ENCODE assay signal across 16 mouse cellular contexts in genomic region chr3:37365144-37365543, GRCm38 (mm10). TPM values are rescaled to one million over a fixed set of nuclear protein-coding genes. Genes with fewer than 3 reads are reported as not detected.
"Had no signal": no experiment of that assay in that cellular context is flagged by ENCODE, and none has a peak within 500 bp of the region (broad histone marks: within the 10 kb centered on the region; RNA-seq: fewer than 3 reads in every experiment).

No protein-coding gene starts in this region.

- H3K9me3 ChIP-seq: limb, embryonic 15.5 days; liver, embryonic 12.5 days; midbrain, embryonic 12.5 days; neural tube, embryonic 13.5 days had no signal

- ATAC-seq: liver, embryonic 12.5 days; midbrain, embryonic 16.5 days had no signal

- DNase-seq: kidney, adult 8-10 months; kidney, postnatal 25 days; layer of hippocampus, postnatal 36 days; lung, embryonic 14.5 days; lung, postnatal 36 days; right cerebral cortex, adult 18-20 months; right cerebral cortex, postnatal 25 days; thymus, postnatal 4 days had no signal

- H3K27me3 ChIP-seq: limb, embryonic 15.5 days; midbrain, embryonic 12.5 days; neural tube, embryonic 13.5 days had no signal

- H3K36me3 ChIP-seq: limb, embryonic 15.5 days; liver, embryonic 12.5 days; midbrain, embryonic 12.5 days; neural tube, embryonic 13.5 days had no signal

- H3K4me1 ChIP-seq: liver, embryonic 12.5 days; midbrain, embryonic 12.5 days; neural tube, embryonic 13.5 days had no signal

- H3K4me2 ChIP-seq: limb, embryonic 15.5 days; liver, embryonic 12.5 days; lung, embryonic 14.5 days; midbrain, embryonic 12.5 days; neural tube, embryonic 13.5 days had no signal

- H3K4me3 ChIP-seq: limb, embryonic 15.5 days; liver, embryonic 12.5 days; midbrain, embryonic 12.5 days; neural tube, embryonic 13.5 days had no signal

- H3K27ac ChIP-seq: limb, embryonic 15.5 days; liver, embryonic 12.5 days; midbrain, embryonic 12.5 days; neural tube, embryonic 13.5 days; stomach, postnatal 0 days had no signal

- H3K9ac ChIP-seq: limb, embryonic 15.5 days; liver, embryonic 12.5 days; lung, embryonic 14.5 days; midbrain, embryonic 12.5 days; neural tube, embryonic 13.5 days had no signal

RNA-seq across cellular contexts. Expression of gene Fgf2, which starts 17.0 kb away (rescaled TPM):
- total RNA-seq: megakaryocyte-erythroid progenitor cell, adult 5-6 weeks had no signal

RNA-seq across cellular contexts. Expression of gene Cetn4, which starts 52.6 kb away (rescaled TPM):
- polyA plus RNA-seq: small intestine, adult 2 months had no signal
